Mouse (Mus musculus) heart, embryonic 15.5 days (tissue): ENCODE measurements around the gene Slf2. TPM values are rescaled to one million over a fixed set of nuclear protein-coding genes. Genes with fewer than 3 reads are reported as not detected.
A peak's percentile ranks its signal among the peaks of the same experiment; 100 is the strongest.

Experiments
- ATAC-seq: fragments of 200-750 bp; cut with Nextera tagmentation; replicated peaks from 2 replicates; pipeline ENCODE4 v1.8.0; 2017; ENCODE audit warnings: low read depth, moderate TSS enrichment; ENCODE audit not compliant: insufficient number of reproducible peaks, insufficient read depth, low FRiP score
- H3K27ac ChIP-seq: fragments of 300-500 bp; sonication (generic); 2 replicates; pipeline ENCODE4 v1.5.1; 2015; ENCODE audit warnings: mild to moderate bottlenecking, inconsistent platforms
- H3K27me3 ChIP-seq: fragments of 300-500 bp; sonication (generic); 2 replicates; pipeline ENCODE4 v1.6.1; 2015; ENCODE audit warnings: inconsistent platforms
- H3K36me3 ChIP-seq: fragments of 300-500 bp; sonication (generic); 2 replicates; pipeline ENCODE4 v1.6.1; 2015; ENCODE audit warnings: mild to moderate bottlenecking, inconsistent platforms
- H3K4me1 ChIP-seq: fragments of 300-500 bp; sonication (generic); replicated peaks from 2 replicates; pipeline ENCODE4 v1.6.1; 2015; ENCODE audit warnings: inconsistent platforms
- H3K4me2 ChIP-seq: fragments of 300-500 bp; sonication (generic); 2 replicates; pipeline ENCODE4 v1.6.1; 2015; ENCODE audit warnings: inconsistent platforms, mild to moderate bottlenecking, moderate library complexity
- H3K4me3 ChIP-seq: fragments of 300-500 bp; sonication (generic); 2 replicates; pipeline ENCODE4 v1.5.1; 2015; ENCODE audit warnings: mild to moderate bottlenecking, inconsistent platforms
- H3K9ac ChIP-seq: fragments of 300-500 bp; sonication (generic); 2 replicates; pipeline ENCODE4 v1.6.1; 2015; ENCODE audit warnings: mild to moderate bottlenecking, inconsistent platforms
- H3K9me3 ChIP-seq: fragments of 300-500 bp; sonication (generic); replicated peaks from 2 replicates; pipeline ENCODE4 v1.6.1; 2016; ENCODE audit warnings: inconsistent platforms
- WGBS: fragments of 180-500 bp; shearing (Covaris S2); methylation state at CpG from one replicate; pipeline ENCODE4 v1.1.7; 2015; ENCODE audit warnings: mixed read lengths; 5-methylcytosine and 5-hydroxymethylcytosine counted together
- polyA plus RNA-seq: library from polyadenylated mRNA; unstranded; fragments of >200 nt; fragmentation: Nextera tagmentation; extraction: Ambion mirVana; gene quantifications from 2 replicates; pipeline ENCODE4 v1.2.1, GENCODE M21; 2015

Gene Slf2
- polyA plus RNA-seq, 1 experiment from 2014 or later: 28.1 TPM

- H3K27me3 ChIP-seq: peaks cover 23% of the 10 kb centered on the region
- peak overlapping the region; percentile 58 for H3K27ac ChIP-seq
- no peak overlapping the region for H3K4me2 ChIP-seq
- H3K36me3 ChIP-seq: no peaks in the 10 kb centered on the region
- H3K4me3 ChIP-seq: no peak overlapping the region
- WGBS: 38% methylated on average over 3 of the region's 3 CpGs
- no peak overlapping the region for H3K9ac ChIP-seq
- no peak for ATAC-seq
- H3K9me3 ChIP-seq: no peaks in the 10 kb centered on the region
- H3K4me1 ChIP-seq: peaks cover 30% of the 10 kb centered on the region
Measured at GRCm38 (mm10) chr19:44898646-44899045, 32.3 kb upstream of the Slf2 start.

GRCm38 (mm10) chr19:44899104-44899793, 31.7 kb upstream of the Slf2 start:
- Histone ChIP-seq H3K27ac (peak overlapping the region; percentile 58), H3K9me3 (no peaks in the 10 kb centered on the region), H3K27me3 (peaks cover 17% of the 10 kb centered on the region), H3K4me1 (peaks cover 30% of the 10 kb centered on the region), H3K36me3 (no peaks in the 10 kb centered on the region), H3K9ac (no peak overlapping the region), H3K4me2 (no peak overlapping the region), H3K4me3 (no peak overlapping the region)
- ATAC-seq: 0 out of 2 replicates have a peak, but pooled peaks have one; percentile 11
- 13% methylated on average over 9 of the region's 9 CpGs for WGBS

- no peaks in the 10 kb centered on the region for H3K9me3 ChIP-seq
- 27% methylated on average over 22 of the region's 22 CpGs for WGBS
- no peaks in the 10 kb centered on the region for H3K36me3 ChIP-seq
- no peak overlapping the region for H3K4me3 ChIP-seq
- H3K4me2 ChIP-seq: no peak overlapping the region
- H3K27me3 ChIP-seq: peaks cover 13% of the 10 kb centered on the region
- H3K9ac ChIP-seq: no peak overlapping the region
- ATAC-seq: 0 out of 2 replicates have a peak, but pooled peaks have one; percentile 38
- H3K4me1 ChIP-seq: peaks cover 30% of the 10 kb centered on the region
- H3K27ac ChIP-seq: peak overlapping the region; percentile 58
Measured at GRCm38 (mm10) chr19:44899947-44900773, 30.8 kb upstream of the Slf2 start.

- Histone ChIP-seq H3K4me2 (no peak overlapping the region), H3K9me3 (no peaks in the 10 kb centered on the region), H3K36me3 (no peaks in the 10 kb centered on the region), H3K27ac (no peak overlapping the region), H3K9ac (no peak overlapping the region), H3K4me1 (peaks cover 32% of the 10 kb centered on the region), H3K27me3 (peaks cover 7% of the 10 kb centered on the region), H3K4me3 (no peak overlapping the region)
- WGBS: 66% methylated on average over 3 of the region's 3 CpGs
- ATAC-seq: no peak
Measured at GRCm38 (mm10) chr19:44901047-44901446, 29.9 kb upstream of the Slf2 start.

GRCm38 (mm10) chr19:44902324-44902723, 28.6 kb upstream of the Slf2 start:
- Histone ChIP-seq H3K4me1 (peaks cover 32% of the 10 kb centered on the region), H3K36me3 (no peaks in the 10 kb centered on the region), H3K27me3 (no peaks in the 10 kb centered on the region), H3K9me3 (no peaks in the 10 kb centered on the region), H3K9ac (no peak overlapping the region), H3K4me2 (no peak overlapping the region), H3K4me3 (no peak overlapping the region), H3K27ac (peak overlapping the region; percentile 6; the same call in 1 of the 2 replicates)
- WGBS: 54% methylated on average over 4 of the region's 4 CpGs
- 0 out of 2 replicates have a peak, but pooled peaks have one; percentile 67 for ATAC-seq

- H3K27me3 ChIP-seq: no peaks in the 10 kb centered on the region
- H3K36me3 ChIP-seq: no peaks in the 10 kb centered on the region
- WGBS: 63% methylated on average over 6 of the region's 6 CpGs
- no peak overlapping the region for H3K4me2 ChIP-seq
- no peak overlapping the region for H3K4me3 ChIP-seq
- H3K27ac ChIP-seq: no peak overlapping the region
- H3K9ac ChIP-seq: no peak overlapping the region
- ATAC-seq: no peak
- H3K4me1 ChIP-seq: peaks cover 30% of the 10 kb centered on the region
- H3K9me3 ChIP-seq: no peaks in the 10 kb centered on the region
Measured at GRCm38 (mm10) chr19:44903343-44904000, 27.5 kb upstream of the Slf2 start.

- 39% methylated on average over 6 of the region's 6 CpGs for WGBS
- Histone ChIP-seq H3K36me3 (no peaks in the 10 kb centered on the region), H3K4me3 (no peak overlapping the region), H3K9me3 (no peaks in the 10 kb centered on the region), H3K9ac (no peak overlapping the region), H3K4me2 (no peak overlapping the region), H3K27ac (no peak overlapping the region), H3K4me1 (peaks cover 23% of the 10 kb centered on the region), H3K27me3 (no peaks in the 10 kb centered on the region)
- ATAC-seq: no peak
Measured at GRCm38 (mm10) chr19:44904141-44904720, 26.7 kb upstream of the Slf2 start.

- no peak overlapping the region for H3K4me3 ChIP-seq
- ATAC-seq: no peak
- 0 out of 2 replicates have a peak overlapping the region, but pooled peaks have one; percentile 5 for H3K27ac ChIP-seq
- no peaks in the 10 kb centered on the region for H3K9me3 ChIP-seq
- H3K27me3 ChIP-seq: no peaks in the 10 kb centered on the region
- no peak overlapping the region for H3K4me2 ChIP-seq
- 48% methylated on average over 4 of the region's 4 CpGs for WGBS
- no peaks in the 10 kb centered on the region for H3K36me3 ChIP-seq
- peaks cover 12% of the 10 kb centered on the region for H3K4me1 ChIP-seq
- H3K9ac ChIP-seq: no peak overlapping the region
Measured at GRCm38 (mm10) chr19:44905316-44905715, 25.6 kb upstream of the Slf2 start.

GRCm38 (mm10) chr19:44907851-44908690, 22.9 kb upstream of the Slf2 start:
- H3K4me2 ChIP-seq: no peak overlapping the region
- WGBS: 43% methylated on average over 15 of the region's 15 CpGs
- H3K27me3 ChIP-seq: no peaks in the 10 kb centered on the region
- H3K4me1 ChIP-seq: 0 out of 2 replicates have a peak, but pooled peaks cover 8% of the 10 kb centered on the region
- H3K9me3 ChIP-seq: no peaks in the 10 kb centered on the region
- no peak overlapping the region for H3K4me3 ChIP-seq
- H3K9ac ChIP-seq: no peak overlapping the region
- no peaks in the 10 kb centered on the region for H3K36me3 ChIP-seq
- peak; percentile 69 for ATAC-seq
- H3K27ac ChIP-seq: peak overlapping the region; percentile 72

GRCm38 (mm10) chr19:44908836-44909460, 22.0 kb upstream of the Slf2 start:
- H3K27ac ChIP-seq: peak overlapping the region; percentile 72
- ATAC-seq: no peak
- WGBS: 61% methylated on average over 11 of the region's 11 CpGs
- H3K27me3 ChIP-seq: no peaks in the 10 kb centered on the region
- H3K4me2 ChIP-seq: no peak overlapping the region
- H3K36me3 ChIP-seq: no peaks in the 10 kb centered on the region
- H3K4me3 ChIP-seq: no peak overlapping the region
- no peaks in the 10 kb centered on the region for H3K9me3 ChIP-seq
- H3K9ac ChIP-seq: no peak overlapping the region
- 0 out of 2 replicates have a peak, but pooled peaks cover 6% of the 10 kb centered on the region for H3K4me1 ChIP-seq
